Mouse (Mus musculus) urinary bladder, postnatal 10 days (tissue): ENCODE measurements around the gene Hist2h3c1.
"Not testable (repeated sequence)": the region's sequence is repeated elsewhere in the genome, so short reads cannot be mapped to it uniquely, and the experiment has no call there.

Experiments
- DNase-seq: peaks from one replicate; pipeline ENCODE4 v3.0.0; 2022; ENCODE audit warnings: low spot score

Hist2h3c1 gene

GRCm38 (mm10) chr3:96246427-96246856 lies at the start of gene Hist2h3c1:
Hist2h3c1 (plus strand) TSS chr3:96246685.
- DNase-seq = not testable (repeated sequence)

- DNase-seq = peak; percentile 52
Measured at GRCm38 (mm10) chr3:96197129-96197749, 49.2 kb upstream of the Hist2h3c1 start.

- no peak for DNase-seq
Measured at GRCm38 (mm10) chr3:96198181-96198580, 48.3 kb upstream of the Hist2h3c1 start.

- not testable (repeated sequence) for DNase-seq
Measured at GRCm38 (mm10) chr3:96198601-96199251, 47.8 kb upstream of the Hist2h3c1 start.

- DNase-seq = no peak
Measured at GRCm38 (mm10) chr3:96199731-96200130, 46.8 kb upstream of the Hist2h3c1 start.

- DNase-seq = no peak
Measured at GRCm38 (mm10) chr3:96207819-96208218, 38.7 kb upstream of the Hist2h3c1 start.

DNA sequence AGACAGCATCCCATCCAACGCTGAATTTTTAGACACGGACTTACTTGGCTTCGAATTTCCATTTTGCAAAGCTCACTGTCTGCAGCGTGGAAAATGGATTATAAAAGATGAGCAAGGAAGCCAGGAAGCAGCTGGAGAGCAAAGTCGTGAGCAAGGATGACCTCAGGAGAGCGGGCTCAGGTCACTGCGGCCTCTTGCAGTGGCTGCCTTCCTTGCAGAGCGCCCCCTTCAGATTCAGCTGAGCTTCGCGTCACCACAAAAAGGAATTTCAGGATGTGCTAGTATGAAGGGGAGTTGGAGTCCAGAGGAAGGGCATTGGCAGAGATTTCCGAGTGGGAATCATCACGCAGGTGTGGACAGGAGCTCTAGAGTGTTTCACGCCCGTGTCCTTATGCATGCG lies 37.2 kb upstream of the Hist2h3c1 start:
- DNase-seq = no peak

- DNase-seq = no peak
Measured at GRCm38 (mm10) chr3:96219191-96219641, 27.3 kb upstream of the Hist2h3c1 start.

- DNase-seq = peak; percentile 17
Measured at GRCm38 (mm10) chr3:96219661-96220130, 26.8 kb upstream of the Hist2h3c1 start, which contains the start of the genes Bola1 and Hist2h2ab. Bola1 (minus strand) TSS chr3:96219709. Hist2h2ab (plus strand) TSS chr3:96219865.

DNA sequence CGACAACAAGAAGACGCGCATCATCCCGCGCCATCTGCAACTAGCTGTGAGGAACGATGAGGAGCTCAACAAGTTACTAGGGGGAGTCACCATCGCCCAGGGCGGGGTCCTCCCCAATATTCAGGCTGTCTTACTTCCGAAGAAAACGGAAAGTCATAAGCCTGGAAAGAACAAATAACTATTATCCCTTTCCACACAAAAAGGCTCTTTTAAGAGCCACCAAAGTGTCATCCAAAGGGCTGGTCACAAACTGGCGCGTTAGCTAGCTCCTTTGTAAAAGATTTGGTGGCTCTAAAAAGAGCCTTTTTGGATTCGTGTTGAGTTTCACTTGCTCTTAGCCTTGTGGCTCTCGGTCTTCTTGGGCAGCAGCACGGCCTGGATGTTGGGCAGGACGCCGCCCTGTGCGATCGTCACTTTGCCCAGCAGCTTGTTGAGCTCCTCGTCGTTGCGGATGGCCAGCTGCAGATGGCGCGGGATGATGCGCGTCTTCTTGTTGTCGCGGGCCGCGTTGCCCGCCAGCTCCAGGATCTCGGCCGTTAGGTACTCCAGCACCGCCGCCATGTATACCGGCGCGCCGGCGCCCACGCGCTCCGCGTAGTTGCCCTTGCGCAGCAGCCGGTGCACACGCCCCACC lies 26.2 kb upstream of the Hist2h3c1 start:
- not testable (repeated sequence) for DNase-seq

DNA sequence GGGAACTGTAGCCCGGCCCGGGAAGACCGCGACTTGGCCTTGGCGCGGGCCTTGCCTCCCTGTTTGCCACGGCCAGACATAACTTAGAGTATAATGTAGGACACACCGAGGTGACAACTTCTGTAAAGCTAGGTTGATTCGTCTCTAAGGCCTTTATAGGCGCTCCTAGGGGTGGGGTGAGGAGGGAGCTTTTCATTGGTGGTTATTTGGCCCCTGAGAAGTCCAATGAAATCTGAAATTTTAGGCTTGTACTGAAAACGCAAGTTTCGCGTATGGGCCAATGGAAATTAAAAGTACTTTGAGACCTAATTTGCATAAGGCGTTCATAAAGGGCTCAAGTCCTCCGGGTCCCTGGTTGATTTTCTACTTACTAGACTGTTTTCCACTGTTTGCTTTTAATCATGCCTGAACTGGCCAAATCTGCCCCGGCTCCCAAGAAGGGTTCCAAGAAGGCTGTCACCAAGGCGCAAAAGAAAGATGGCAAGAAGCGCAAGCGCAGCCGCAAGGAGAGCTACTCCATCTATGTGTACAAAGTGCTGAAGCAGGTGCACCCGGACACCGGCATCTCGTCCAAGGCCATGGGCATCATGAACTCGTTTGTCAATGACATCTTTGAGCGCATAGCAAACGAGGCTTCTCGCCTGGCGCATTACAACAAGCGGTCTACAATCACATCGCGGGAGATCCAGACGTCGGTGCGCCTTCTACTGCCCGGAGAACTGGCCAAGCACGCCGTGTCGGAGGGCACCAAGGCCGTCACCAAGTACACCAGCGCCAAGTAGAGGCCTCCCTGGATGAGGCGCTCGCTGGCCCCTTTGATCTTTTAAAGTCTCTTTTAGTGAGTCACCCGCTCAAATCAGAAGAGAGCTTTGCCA lies 25.5 kb upstream of the Hist2h3c1 start, which contains the start of the genes Hist2h2ac and Hist2h2be:
Gene Hist2h2ac (minus strand): TSS at position 116 of the 875 bp plus-strand sequence.
Gene Hist2h2be (plus strand): TSS at position 355 of the 875 bp plus-strand sequence.
- peak; percentile 17 for DNase-seq

DNA sequence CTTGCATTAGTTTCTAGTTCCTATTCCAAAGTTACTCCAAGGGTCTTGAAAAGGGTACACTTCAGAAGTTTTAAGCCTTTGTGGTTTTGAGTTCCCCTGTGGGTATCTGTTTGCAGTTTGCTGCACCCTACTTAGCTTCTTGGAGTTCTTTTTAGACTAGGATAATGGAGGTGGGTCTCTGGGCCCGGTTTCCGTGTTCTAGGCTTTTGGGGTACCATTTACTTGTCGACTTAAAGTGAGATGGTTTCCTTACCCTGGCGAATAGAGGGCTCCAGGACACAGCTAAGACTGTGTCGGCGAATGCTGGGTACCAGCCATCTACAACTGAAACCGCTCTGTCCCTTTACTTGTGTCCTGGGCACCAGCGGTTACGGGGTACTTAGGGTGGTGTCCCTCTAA lies 24.8 kb upstream of the Hist2h3c1 start:
- no peak for DNase-seq

GRCm38 (mm10) chr3:96222774-96223173 lies 23.7 kb upstream of the Hist2h3c1 start:
- DNase-seq = no peak

DNA sequence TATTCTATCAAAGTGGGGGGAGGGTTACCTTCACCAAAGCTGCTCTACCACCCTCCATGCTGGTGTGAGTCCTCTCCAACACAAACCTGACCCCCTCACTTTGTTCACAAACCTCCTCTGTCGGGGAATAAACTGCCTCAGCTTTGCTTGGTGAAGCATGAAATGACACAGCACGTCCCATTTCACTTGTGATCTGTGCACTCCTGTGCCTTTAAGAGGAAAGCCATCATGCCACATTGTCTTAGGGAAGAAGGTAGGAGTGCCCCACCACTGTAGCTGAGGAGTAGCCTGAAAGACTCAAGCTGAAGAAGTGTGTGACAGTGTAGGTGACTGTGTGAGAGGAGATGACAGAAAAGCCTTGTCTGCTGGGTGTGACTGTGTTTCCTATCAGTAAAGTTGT lies 21.1 kb upstream of the Hist2h3c1 start:
- no peak for DNase-seq

DNA sequence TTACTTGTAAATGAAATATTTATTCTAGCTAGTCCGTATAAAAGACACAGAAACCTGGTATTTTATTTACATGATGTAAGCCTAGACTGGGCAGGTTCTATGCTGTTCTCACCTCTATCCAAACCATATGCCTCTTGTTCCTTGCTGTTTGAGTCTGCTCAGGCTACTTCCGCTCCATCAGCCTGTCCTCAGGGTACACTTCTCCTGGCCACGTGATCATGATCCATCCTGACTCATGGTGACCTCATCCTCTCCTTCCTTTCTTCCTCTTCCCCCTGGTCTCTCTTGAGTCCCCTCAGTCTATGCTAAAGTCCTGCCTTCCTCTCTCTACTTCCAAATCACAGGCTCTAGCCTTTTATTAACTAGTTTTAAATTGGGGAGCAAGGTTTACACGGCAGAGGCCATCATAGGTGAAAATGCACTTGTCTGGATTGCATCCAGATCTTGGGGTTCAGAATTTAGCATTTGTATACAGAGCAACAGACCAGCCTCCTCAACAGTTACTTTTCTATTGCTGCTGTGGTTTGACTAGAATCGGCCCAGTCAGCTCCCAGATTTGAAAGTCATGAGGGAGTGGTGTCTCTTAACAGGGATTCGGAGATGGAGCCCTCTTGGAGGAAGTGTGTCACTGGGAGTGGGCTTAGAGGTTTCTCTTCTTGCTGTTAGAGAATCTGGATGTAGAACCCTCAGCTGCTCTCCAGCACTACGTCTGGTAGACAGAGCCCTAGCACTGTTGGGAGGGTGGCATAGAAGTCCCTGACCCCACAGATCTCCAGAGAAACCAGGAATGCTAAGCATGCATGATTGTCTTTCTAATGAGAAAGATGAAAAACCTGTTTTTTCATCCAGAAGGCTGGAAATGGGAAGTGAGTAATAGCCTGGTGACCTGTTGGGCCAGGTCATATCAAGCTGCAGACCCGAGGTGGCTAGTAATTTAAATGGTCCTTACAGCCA lies 19.5 kb upstream of the Hist2h3c1 start:
- DNase-seq = no peak

GRCm38 (mm10) chr3:96228828-96229227 lies 17.7 kb upstream of the Hist2h3c1 start:
- DNase-seq = no peak

- no peak for DNase-seq
Measured at GRCm38 (mm10) chr3:96230404-96230803, 16.1 kb upstream of the Hist2h3c1 start.

DNA sequence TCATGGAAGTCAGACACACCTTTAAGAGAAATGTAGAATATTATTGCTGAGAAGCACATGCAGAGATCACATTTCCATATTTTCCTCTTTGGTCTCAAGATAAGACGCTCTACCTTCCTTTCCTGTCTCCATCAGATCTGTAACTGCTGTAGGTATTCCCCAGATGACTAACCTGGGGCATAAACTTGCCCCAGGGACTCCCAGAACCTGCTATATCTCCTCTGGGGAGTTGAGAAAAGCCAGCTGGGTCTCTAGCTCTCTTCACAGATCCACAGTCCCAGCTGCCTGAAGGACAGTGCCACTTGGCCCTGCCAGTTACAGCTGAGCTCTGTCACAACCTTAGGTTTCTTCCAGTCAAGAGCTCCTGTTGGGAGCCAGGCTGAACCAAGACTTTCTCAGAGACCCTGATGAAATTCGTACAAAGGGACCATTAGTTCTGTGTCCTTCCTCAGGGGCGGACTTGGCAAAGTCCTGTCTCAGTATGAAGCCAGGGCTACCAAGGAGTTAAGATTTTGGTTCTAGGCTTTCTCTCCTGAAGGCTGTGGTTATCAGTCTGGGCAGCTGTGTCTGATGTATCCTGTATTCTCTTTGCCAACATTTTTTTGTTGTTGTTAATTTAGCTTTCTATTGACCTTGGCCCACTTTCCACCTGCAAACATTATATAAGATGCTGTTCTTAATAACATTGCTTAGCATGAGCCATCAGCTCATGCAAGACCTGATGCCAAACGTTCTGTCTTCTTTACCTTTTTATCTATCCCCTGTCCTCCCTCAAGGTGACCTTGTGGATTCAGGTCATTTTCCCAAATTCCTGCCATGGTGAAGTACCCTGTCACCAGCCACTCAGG lies 15.4 kb upstream of the Hist2h3c1 start:
- no peak for DNase-seq

- DNase-seq = no peak
Measured at GRCm38 (mm10) chr3:96231758-96232120, 14.7 kb upstream of the Hist2h3c1 start.

DNA sequence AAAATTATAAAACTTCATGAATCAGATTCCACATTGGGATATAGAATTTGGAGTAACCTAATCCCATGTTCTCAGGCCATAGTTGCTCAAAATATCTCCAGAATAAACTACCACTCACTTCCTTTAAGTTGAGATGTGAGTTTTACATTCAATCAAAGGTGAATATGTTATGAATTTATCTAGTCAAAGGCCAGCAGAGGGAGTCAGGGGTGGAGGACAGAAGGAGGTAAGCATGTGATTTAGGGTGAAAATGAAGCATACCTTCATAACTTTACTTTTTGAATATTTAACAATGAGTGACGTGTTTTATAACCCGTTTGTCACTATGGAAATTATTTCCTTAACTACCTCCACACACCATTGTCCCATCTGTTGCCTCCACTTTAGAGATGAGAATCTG lies 11.6 kb upstream of the Hist2h3c1 start:
- no peak for DNase-seq
